Mouse (Mus musculus) spleen, adult 12 weeks (tissue): ENCODE data around the gene Pth.
A peak's percentile ranks its signal among the peaks of the same experiment; 100 is the strongest.

ENCODE experiments used
- DNase-seq: peaks from one replicate; pipeline ENCODE4 v3.0.0; 2022; ENCODE audit warnings: low spot score

Pth gene

DNA sequence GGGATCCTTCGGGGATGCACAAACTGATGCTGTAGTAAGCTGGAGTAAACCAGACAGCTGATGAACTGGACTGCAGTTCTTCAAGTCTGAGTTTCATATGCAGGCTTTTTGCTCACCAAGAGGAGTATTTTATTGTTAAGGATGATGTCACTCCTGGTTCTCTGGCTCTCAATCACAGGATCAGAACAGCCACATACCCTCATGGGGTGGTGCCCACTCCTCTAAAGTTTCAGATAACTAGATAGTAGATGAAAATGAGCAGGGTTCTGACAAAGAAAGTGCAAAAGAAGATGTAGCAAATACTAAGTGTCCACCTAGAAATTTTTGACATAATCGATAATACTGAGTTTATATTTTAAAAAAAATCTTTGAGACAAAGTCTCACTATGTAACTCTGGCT, at the start of gene Pth:
Gene Pth, minus strand, starts transcription at position 101 of the 400 bp plus-strand sequence.
- no peak for DNase-seq

DNA sequence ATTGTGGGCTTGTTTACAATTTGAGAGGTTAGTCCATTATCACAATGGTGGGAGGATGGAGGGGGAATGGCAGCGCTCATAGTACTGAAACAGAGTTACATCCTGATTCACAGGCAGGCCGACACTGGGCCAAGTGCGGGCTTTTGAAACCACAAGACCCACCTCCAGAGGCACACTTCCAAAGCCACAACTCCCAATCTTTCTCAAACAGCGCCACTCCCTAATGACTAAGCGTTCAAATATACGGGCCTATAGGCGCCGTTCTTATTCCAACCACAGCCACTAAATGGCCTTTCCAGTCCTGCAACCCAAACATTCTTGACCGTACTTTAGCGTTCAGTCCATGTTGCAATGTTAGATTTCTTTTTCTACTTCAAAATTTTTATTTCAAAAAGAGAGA, 47.9 kb upstream of the Pth start:
- no peak for DNase-seq

DNA sequence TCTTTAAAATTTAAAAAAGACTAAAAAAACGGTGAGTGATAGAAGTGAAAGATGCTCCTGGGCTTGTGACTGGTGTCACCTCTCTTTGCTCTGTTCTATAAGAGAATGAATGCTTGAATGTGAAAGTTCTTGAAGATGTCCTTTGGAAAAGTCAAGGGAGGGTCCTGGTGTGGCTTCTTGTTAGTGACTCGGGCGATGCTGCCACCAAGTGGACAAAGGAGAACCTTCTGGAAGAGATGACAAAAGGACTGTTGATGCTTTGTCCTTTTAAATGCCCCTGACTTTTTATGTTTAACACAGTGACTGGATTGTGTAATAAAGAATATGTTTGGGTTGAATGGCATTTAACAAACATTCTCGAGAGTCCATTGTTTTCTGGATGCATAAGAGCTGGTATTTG, 45.9 kb upstream of the Pth start:
- DNase-seq = no peak

DNA sequence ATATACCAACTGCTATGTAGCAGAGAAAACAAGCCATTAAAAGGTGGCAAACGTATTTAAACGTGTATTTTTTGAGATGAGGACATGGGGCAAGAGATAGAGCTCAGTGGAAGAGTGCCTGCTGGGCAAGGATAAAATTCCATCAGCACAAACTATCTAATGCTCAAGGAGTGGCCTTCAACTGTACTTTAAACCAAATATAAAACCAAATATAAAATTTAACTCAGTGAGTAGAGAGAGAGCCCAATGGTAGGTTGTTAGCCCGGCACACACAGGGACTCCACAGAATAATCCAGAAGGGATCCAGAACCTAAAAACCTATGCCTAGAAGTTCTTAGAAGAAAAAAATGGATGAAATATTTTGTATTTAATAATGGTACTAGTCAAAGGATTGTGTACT, 45.1 kb upstream of the Pth start:
- no peak for DNase-seq

DNA sequence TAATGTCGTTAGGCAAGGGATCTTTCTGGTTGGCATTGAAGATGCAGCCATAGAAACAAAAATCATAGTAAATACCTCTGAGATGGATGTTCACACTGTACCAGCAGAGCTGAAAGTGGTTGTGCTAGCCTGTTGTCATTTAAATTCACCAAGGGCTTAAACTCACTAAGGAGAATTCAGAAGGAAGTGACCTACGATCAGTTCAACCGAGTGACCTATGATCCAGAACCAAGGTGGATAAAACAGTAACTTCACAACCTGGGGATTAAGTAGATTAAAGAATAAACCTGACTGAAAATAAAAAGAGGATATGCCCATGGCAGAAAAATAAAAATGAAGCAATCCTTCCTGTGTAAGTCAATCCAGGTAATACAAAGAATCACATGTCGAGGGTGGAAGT, 44.5 kb upstream of the Pth start:
- DNase-seq = no peak

DNA sequence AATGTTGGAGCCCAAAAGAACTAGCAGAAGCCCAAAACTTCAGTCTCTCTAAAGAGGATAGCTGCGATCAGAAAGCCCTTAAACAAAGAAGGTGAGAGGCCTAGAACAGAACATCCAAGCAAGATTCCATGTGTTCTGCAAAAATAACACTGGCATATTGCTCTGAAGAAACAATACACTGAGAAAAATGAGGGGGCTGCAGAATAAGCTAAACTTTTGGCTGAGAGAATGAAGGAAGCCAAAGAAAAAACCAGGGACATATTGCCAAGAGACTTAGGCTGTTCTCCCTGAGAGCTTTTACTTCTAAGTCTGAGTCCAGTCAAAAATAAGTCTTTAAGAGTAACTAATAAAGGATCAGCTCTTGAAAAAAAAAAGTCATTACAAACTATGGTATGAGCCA, 32.4 kb upstream of the Pth start:
- DNase-seq = no peak

DNA sequence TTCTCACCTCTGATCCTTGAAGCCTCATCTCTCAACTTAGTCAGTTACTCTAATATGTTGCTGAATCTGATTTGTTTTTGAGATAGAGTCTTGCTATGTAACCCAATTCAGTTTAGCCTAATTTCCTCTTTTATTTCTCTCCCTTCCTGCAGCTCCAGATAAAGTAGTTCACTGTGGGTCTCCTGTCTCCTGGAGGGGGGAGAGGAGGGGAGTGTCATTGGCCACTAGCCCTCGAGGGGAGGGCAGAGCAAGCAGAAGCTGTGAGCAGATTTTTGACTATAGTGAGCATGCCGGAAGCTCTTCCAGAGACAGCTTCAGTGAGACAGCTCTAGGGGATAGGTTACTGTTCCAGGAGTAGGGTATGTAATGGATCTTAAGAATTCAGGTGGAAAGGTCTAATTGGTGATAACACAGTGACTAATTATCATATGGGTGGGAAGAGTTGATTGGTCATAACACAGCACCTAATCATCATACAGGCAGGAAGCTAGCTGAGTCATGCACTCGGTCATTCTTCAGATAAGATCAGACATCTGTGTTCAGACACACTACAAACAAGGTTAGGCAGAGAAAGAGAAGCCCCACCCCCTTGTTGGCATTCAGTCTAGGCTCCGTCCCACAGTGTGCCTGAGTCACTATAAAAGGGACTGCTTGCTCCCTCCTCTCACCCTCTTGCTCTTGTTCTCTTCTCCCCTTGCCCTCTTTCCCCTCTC, 30.9 kb upstream of the Pth start:
- DNase-seq = no peak

DNA sequence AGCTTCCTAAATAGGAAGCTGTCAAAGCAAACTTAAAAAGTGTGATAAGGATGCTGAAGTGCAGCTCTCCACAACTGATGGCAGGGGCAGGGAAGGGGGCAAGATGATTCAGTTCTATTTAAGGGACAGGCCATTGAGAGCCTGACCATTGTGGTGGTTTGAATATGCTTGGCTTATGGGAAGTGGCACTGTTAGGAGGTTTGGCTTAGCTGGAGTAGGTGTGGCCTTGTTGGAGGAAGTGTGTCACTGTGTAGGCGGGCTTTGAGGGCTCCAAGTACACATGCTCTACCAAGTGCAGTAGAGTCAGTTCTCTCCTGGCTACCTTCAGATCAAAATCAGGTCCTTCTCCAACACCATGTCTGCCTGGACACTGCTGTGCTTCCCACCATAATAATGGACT, 28.2 kb upstream of the Pth start:
- DNase-seq = no peak

DNA sequence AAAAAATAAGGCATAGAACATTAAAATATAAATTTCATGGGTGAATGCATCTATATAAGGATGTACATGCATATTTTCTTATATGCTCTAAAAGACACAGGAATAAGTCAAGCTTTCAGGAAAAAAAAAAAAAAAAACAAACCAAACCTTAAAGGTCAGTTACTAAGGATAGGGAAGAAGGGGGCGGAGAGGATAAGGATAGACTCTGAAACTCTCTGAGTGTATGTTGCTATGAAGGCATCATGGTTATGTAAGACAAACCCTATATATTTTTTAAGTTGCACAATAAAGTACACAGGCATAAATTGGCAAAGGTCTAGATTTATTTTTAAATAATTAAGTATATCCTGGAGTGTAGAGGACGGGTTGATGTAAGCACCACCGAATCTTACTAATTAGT, 26.9 kb upstream of the Pth start:
- no peak for DNase-seq

DNA sequence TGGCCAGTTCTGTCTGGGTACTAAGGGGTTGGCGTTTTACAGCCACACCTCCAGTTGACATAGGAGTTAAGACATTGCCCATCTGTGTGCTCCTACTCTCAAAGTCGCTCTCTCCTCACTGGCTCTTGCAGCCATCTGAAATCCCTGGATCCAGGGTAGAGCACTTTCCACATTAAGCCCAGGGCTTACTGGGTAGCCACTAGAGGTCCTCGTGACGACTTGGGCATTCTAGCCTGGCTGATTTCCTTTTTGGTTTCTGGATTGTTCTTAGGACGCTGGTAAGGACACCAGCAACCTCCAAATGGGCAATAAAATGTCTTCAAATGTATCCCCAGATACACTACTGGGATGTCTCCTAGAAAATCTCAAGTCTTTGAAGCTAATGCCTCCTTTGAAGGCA, 20.3 kb upstream of the Pth start:
- no peak for DNase-seq

DNA sequence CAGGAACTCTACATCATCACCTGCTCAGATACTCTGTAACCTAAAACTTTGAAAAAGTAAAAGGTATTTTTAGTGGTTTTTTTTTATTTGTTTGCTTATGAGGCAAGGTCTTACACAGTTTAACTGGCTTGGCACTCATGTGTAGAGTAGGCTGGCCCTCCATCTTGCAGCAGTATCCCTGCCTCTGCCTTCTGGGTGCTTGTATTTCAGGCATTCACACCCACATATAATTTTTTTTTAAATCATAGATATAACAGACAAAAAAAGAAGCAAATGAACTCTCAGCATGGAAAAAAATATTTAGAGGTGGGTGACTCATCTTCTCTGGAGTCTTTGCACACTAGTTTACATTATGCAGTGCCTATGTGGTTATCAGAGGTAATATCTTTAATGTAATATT, 9.7 kb upstream of the Pth start:
- no peak for DNase-seq

DNA sequence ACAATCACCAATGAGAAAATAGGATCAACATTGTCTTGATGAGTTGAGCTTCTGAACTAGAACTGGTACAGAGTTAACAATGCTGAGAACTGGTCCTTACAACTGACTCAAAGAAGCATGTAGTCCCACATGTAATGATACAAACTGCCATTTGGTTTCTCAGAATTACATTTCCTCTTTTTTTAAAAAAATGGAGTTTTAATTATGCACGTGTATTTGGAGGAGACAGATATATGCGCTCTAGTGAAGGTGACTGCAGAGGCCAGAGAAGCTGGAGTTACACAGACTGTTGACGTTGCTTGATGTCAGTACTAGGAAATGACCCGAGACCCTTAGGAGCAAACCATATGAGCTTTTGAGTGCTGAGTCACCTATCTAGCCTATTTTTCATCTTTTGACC, 8.3 kb upstream of the Pth start:
- DNase-seq = no peak

DNA sequence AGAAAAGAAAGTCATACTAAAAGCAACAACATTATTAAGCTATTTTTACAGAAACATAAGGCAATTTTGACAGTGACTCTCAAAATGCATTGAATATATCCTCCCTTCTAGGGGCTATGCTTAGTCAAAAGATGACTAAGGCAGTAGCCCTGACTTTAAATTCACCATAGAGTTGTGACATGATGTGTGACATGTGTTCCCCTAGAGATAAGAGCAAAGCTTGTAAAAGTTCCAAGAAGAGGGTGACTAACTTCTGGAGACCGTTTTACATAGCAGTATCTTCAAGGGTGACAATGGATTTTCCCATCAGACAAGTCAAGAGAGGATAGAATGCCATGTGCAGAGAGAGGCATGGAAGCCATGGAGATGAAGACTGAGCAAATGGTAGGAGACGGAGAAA, 3.2 kb upstream of the Pth start:
- no peak for DNase-seq

DNA sequence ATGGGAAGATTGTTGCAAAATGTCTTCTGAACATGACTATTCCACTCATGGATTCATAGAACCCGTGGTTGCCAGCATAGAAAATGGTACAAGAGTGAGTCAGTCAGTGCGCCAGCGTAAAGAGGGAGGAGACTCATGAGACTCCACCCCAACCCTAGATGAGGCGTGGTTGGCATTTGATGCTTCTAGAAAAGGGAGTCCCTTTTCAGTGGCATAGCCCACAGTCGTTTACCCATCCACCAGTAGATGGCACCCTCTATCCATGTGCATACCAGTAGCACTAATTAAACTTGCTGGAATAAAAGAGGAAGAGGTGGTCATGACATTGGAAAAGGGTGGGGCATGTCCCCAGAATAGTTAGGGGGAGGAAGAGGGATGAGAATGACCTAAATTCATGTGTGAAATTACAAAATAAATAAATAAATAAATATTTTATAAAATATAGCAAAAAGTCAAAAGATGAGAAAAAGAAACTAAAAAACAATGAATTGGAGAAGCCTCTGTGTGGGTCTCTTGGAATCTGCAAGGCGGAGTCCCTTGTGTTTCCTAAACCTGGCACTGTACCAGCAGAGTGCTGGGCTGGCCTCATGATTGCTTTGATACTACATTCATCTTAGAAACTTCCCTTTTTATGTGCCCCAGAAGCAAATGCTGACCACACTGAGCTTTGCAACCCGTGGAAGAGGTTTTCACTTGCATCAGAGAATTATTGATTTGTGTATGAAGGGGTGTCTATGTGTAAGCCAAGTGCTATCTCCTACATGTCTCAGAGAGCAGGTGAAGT, 10.3 kb downstream of the Pth start:
- DNase-seq = peak; percentile 58

DNA sequence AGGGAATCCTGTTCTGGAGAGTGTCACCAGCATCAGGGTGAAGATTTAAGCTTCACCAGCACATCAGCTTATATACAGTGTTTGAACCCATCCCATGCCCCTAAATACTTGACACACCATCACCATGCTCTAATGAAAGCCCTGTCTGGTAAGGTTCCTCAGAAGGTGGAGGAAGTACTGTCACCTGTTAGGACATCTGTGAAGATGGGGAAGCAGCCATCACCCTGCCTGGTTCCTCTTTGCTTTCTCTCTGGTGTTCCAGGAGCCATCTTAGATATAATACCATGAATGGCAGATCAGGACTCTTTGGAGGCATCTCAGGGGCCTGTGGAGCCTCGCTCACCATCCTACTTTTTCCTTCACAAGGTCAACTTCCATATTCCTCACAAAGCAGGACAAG, 15.7 kb downstream of the Pth start:
- no peak for DNase-seq

DNA sequence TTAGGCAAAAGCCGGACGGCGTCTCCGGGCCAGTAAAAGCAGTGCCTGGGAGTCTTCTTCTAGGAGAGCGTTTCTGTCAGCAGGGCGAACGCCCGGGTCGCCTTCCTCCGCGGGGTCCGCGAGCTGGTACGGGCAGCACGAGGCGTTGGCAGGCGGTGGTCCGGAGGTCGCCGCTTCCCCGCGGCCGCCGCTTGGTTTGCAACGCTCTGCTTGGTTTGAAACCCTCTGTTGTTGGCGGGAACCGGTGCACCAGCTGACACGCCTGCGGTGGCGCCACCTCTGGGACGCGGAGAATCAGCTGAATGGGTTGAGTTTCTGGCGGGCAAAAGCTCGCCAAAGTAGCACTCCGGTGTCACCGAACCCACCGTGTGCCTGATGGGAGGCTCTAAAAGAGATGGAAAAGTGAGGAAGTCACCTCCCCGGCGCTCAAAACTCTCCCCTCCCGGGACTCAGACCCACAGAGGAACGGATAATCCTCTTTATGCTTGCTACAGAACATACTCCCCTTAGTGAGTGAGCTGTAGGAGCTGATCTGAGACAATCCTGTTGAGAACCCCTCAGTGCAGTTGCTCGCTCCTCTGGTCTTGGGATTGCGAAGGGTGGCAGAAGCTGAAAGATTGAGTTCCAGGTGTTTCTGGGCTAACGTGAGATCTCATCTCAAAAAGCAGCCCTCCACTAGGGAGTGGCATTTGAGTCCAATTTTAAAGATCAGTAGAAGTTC, 18.6 kb downstream of the Pth start:
- DNase-seq = no peak

DNA sequence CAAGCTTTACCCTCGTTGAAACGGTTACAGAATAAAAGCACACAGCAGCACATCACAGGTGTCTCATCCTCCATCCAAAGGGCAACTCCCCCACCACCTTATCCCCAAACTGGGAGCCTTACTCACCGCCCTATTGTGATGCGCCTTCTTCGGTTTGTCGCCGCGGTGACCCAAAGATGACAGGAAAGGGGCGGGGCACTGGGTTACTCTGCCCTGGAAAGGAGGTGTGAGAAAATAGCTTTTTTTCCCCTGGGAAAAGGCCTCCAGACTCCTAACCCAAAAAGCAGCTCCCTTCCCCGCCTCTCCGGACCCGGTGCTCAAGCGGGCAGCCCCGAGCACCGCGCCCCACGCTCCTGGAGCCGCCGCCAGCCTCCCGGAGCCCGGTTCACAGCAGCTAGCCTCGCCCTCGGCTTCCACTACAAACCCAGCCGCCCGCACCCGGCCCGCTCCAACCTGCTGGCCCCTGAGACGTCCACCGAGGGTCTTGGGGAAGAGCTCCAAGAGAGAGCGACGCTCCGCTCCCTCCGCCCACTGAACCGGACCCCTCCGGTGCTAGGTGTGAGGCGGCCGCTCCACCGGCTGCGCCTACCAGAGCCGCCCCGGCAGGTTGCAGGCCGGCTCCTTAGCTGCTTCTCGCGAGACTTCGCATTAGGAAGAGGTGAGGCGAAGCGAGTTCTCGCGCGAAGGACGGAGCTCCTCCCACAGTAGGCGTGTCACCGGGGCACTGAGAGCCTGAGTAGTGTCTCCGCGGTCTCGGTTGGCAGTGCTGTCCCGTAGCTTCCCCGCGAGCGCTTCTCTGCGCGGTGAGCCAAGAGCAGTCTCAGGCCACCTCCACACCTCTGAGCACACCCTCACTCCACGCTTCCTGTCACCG, 19.4 kb downstream of the Pth start, which contains the start of gene Btbd10:
Gene Btbd10, minus strand, starts transcription at position 647 of the 874 bp plus-strand sequence.
- peak; percentile 97 for DNase-seq

DNA sequence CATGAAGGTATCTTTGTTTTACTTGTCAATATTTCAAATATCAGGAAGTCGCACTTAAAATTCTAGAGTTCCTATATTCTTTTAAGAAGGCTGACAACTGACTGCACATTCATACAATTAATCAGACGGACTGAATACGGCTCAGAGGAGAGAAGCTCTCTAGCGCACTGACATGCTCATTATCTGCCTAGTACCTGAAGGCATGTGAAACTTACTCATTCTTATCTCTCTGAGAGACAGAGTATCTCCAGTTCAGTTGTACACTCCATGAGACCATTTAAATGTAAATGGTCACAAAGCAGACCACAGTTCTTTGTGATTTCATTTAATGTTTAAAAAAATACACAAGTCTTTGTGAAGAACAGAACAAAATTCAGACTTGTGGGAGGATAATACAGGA, 20.9 kb downstream of the Pth start:
- no peak for DNase-seq

DNA sequence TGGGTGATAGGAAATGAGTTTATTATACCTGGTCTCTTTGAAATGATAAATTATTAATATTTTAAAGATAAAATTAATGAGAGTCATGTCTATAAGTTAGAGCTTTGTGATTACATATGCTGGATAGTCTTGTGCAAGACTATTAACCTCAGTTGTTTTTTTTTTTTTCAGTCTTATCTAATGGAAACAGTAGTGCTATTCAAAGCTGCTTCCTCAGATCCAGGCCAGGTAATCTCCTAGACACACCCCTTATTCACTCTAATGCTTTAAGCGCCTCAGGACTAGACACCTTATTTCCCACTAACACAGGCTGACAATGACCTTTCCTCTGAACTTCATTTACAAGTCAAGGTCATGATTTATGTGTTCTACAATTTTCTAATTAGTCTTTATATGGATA, 39.3 kb downstream of the Pth start:
- no peak for DNase-seq

DNA sequence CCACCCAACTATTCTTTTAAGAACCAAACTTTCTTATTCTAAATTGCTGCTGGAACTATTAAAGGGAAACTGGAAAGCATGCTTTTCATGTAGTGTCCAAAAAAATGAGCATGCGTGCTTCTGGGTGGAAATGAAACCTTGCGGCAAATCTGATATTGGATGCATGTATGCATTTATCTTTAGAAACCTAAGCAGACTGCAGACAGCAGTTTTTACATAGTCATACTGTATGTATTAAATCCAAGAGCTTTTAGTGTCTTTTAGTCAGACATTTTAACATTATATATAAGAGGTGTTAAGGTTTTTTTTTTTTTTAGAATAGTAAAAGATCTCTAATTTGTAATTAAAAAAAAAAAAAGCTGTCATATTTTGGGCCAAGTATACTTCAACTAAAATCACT, 40.7 kb downstream of the Pth start:
- no peak for DNase-seq

DNA sequence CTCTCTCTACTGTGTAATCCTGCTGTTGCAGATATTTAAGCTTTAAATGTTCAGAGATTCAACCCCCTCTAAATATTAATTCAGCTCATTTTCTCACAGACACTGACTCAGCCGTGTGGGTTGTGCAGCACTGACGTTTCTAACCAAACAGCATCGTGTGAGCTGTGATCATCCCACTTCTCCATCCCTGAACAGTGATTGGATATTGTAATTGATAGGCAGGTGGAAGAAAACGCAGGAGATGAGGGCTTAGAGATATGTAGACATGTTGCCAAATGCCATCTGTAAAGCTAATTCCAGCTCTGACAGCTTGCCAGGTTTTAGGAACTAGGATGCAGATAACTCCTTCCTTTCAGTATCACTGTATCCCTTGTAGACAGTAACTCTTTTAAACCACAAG, 41.1 kb downstream of the Pth start:
- DNase-seq = no peak
